Mouse (Mus musculus): ENCODE results near the gene Ppcdc. TPM values are rescaled to one million over a fixed set of nuclear protein-coding genes. Genes with fewer than 3 reads are reported as not detected.

The Ppcdc gene
- polyA plus RNA-seq (2014; fragmentation: Nextera tagmentation; extraction: Ambion mirVana), result 20.3 and 21.7 TPM in 2 replicates

DNA sequence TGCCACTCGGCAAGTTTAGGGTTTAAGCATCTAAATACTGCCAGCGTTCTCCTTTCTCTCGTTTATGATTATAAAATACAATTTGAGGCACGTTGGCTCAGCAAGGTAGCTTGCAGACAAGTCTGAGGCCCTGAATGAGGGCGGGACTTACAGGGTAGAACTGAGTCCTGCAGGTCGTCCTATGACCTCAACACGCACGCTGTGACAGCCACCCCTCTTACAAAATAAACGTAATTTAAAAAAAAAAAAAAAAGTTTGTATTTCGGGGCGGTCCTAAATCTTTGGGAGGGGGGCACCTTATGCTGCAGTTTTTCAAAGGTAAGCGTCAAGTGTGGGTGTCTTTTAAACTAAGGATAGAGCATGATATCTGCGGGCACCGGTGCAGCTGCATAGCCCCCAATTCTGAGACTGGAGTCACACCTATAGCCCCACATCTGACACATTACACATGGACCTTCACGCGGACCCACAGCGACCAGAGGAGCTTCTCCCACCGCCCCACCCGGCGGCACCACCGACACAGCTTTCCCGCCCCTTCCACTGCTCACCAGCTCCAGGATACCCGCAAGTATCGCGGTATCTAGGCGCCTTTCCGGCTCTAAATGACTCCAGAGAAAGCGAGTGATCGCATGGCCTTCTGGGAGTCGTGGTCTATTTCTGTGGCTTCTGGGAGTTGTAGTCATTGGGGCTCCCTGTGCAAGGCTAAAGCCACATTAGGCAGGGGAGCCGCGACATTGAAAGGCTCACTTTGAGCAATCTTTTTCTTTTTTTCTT, at the start of gene Ppcdc:
Gene Ppcdc (minus strand): TSS at position 603 of the 774 bp plus-strand sequence.
- H3K36me3 ChIP-seq (ENCODE audit: control insufficient read depth, insufficient read depth, low read length), result peaks cover 25% of the 10 kb centered on the region
- peak; percentile 95 for ATAC-seq (ENCODE audit: low read depth)
- H3K4me3 ChIP-seq (ENCODE audit: low read depth, low read length), result peak within 1 kb of the TSS; percentile 47
- peak within 1 kb of the TSS; percentile 64; the same call in 1 of the 2 replicates for H3K27ac ChIP-seq (ENCODE audit: low read depth, low read length)
- no peaks in the 10 kb centered on the region for H3K9me3 ChIP-seq (ENCODE audit: control insufficient read depth, low read length)
- 3% methylated on average over 32 of the region's 32 CpGs for whole genome bisulfite sequencing
- H3K9ac ChIP-seq (replicated peaks; ENCODE audit: low read depth, low read length), result peak within 1 kb of the TSS; percentile 50
- no peaks in the 10 kb centered on the region for H3K4me1 ChIP-seq (ENCODE audit: control insufficient read depth, insufficient read depth, low read length)
- no peaks in the 10 kb centered on the region for H3K27me3 ChIP-seq (ENCODE audit: control insufficient read depth, insufficient read depth, low read length)
- H3K4me2 ChIP-seq (ENCODE audit: low read depth, low read length), result peak within 1 kb of the TSS; percentile 68

DNA sequence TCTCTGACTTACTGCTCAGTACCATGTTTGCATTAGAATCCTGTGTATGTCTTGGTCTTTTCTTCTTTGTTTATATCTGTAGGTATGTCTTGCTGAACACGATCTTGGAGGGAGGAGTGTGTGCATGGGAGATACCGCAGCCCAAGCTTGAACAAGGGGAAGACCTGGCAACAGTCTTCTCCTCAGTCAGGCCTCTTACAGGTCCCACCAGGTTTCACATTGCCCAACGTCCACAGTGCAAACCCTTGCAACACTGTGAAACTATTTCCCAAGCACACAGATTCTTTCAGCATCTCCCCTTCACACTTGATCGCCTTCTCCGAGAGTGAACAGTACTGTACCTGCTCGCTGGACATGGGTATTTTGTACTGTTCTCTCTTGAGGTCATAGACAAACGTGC, 47.9 kb upstream of the Ppcdc start:
- H3K9ac ChIP-seq (replicated peaks; ENCODE audit: low read depth, low read length), result no peak overlapping the region
- H3K4me2 ChIP-seq (ENCODE audit: low read depth, low read length), result no peak overlapping the region
- no peak for ATAC-seq (ENCODE audit: low read depth)
- no peak overlapping the region for H3K4me3 ChIP-seq (ENCODE audit: low read depth, low read length)
- H3K9me3 ChIP-seq (ENCODE audit: control insufficient read depth, low read length), result no peaks in the 10 kb centered on the region
- no peaks in the 10 kb centered on the region for H3K36me3 ChIP-seq (ENCODE audit: control insufficient read depth, insufficient read depth, low read length)
- WGBS, result 81% methylated on average over 7 of the region's 7 CpGs
- H3K27me3 ChIP-seq (ENCODE audit: control insufficient read depth, insufficient read depth, low read length), result no peaks in the 10 kb centered on the region
- H3K4me1 ChIP-seq (ENCODE audit: control insufficient read depth, insufficient read depth, low read length), result no peaks in the 10 kb centered on the region
- no peak overlapping the region for H3K27ac ChIP-seq (ENCODE audit: low read depth, low read length)

DNA sequence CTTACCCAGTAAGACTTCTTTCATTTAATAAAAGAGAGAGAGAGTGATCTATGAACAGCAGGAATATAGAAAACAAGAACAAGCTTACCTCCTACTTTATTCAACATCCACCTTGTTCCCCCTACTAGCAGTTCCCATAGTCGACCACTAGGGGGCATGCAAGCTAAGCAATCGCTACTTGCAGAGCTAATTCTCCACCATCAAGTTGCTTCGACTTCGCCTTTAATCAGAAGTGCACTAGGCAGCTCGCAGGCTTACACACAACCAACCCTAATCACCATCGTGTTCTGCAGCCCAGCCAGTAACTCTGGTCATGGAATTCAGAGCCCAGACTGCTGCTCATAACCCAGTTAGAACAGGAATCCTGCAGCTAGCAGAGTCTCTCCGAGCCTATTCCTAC, 45.9 kb upstream of the Ppcdc start:
- ATAC-seq (ENCODE audit: low read depth), result peak; percentile 82; the same call in 1 of the 2 replicates
- Histone ChIP-seq H3K36me3 (ENCODE audit: control insufficient read depth, insufficient read depth, low read length) (no peaks in the 10 kb centered on the region), H3K4me3 (ENCODE audit: low read depth, low read length) (no peak overlapping the region), H3K4me1 (ENCODE audit: control insufficient read depth, insufficient read depth, low read length) (no peaks in the 10 kb centered on the region), H3K27ac (ENCODE audit: low read depth, low read length) (no peak overlapping the region), H3K9ac (replicated peaks; ENCODE audit: low read depth, low read length) (no peak overlapping the region), H3K9me3 (ENCODE audit: control insufficient read depth, low read length) (no peaks in the 10 kb centered on the region), H3K27me3 (ENCODE audit: control insufficient read depth, insufficient read depth, low read length) (no peaks in the 10 kb centered on the region), H3K4me2 (ENCODE audit: low read depth, low read length) (no peak overlapping the region)
- 15% methylated on average over 7 of the region's 7 CpGs for WGBS

DNA sequence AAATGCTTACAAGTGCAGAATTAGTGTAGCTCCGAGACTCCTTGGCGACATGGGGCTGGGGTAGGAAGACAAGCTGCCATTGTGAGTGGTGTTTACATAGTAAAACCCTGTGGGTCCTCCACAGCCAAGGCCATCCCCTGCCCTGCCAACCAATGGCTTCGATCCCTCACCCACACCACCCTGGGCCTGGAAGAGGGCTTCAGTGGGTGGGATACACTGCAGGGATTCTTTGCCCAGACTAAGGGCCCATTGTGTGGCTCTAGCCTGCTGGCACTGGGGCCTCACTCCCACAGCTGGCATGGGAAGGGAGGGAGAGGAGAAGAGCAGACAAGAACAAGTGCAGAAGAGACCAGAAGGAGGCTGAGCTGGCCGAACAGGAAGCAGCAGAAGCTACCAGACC, 29.0 kb upstream of the Ppcdc start:
- no peak overlapping the region for H3K4me3 ChIP-seq (ENCODE audit: low read depth, low read length)
- no peak overlapping the region for H3K9ac ChIP-seq (replicated peaks; ENCODE audit: low read depth, low read length)
- no peaks in the 10 kb centered on the region for H3K9me3 ChIP-seq (ENCODE audit: control insufficient read depth, low read length)
- H3K36me3 ChIP-seq (ENCODE audit: control insufficient read depth, insufficient read depth, low read length), result no peaks in the 10 kb centered on the region
- ATAC-seq (ENCODE audit: low read depth), result peak; percentile 12; the same call in 1 of the 2 replicates
- 72% methylated on average over 4 of the region's 4 CpGs for WGBS
- peaks cover 22% of the 10 kb centered on the region for H3K4me1 ChIP-seq (ENCODE audit: control insufficient read depth, insufficient read depth, low read length)
- H3K27ac ChIP-seq (ENCODE audit: low read depth, low read length), result no peak overlapping the region
- no peaks in the 10 kb centered on the region for H3K27me3 ChIP-seq (ENCODE audit: control insufficient read depth, insufficient read depth, low read length)
- H3K4me2 ChIP-seq (ENCODE audit: low read depth, low read length), result peak overlapping the region; percentile 23; the same call in 1 of the 2 replicates

DNA sequence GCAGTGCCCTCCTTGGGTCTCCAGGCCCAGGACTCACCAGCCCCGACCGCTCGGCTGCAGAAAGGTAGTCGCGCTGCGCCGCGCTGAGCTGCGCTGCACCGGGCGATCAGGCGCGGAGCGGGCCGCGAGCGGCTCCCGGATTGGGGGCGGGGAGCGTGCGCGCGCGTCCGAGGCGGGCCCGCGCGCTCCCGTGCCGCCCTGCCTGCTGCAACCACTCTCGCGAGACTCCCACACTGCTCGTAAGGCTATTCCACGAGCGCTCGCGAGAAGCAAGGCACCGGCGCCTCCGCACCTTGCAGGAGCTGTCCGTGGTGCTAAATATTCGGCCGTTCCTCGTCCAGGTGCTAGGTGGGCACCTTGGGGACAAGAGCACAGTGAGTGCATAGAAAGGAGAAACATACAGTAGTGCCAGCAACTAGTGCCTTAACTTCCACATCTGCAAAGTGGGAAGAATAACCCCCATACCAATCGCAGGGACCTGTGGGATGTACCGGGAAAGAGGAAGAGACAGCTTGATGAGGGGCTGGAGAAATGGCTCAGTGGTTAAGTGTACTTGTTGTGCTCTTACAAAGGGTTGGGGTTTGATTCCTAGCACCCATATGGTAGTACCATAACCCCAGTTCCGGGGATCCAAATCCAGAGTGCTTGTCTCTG, 28.1 kb upstream of the Ppcdc start, which contains the start of gene Scamp5:
Gene Scamp5 (minus strand): TSS at position 165 of the 654 bp plus-strand sequence.
- peak; percentile 94 for ATAC-seq (ENCODE audit: low read depth)
- Histone ChIP-seq H3K36me3 (ENCODE audit: control insufficient read depth, insufficient read depth, low read length) (no peaks in the 10 kb centered on the region), H3K4me1 (ENCODE audit: control insufficient read depth, insufficient read depth, low read length) (peaks cover 22% of the 10 kb centered on the region), H3K27ac (ENCODE audit: low read depth, low read length) (peak within 1 kb of the TSS; percentile 89), H3K4me2 (ENCODE audit: low read depth, low read length) (peak within 1 kb of the TSS; percentile 71), H3K9ac (replicated peaks; ENCODE audit: low read depth, low read length) (peak within 1 kb of the TSS; percentile 93), H3K4me3 (ENCODE audit: low read depth, low read length) (peak within 1 kb of the TSS; percentile 84), H3K27me3 (ENCODE audit: control insufficient read depth, insufficient read depth, low read length) (no peaks in the 10 kb centered on the region), H3K9me3 (ENCODE audit: control insufficient read depth, low read length) (no peaks in the 10 kb centered on the region)
- WGBS, result 2% methylated on average over 46 of the region's 48 CpGs

DNA sequence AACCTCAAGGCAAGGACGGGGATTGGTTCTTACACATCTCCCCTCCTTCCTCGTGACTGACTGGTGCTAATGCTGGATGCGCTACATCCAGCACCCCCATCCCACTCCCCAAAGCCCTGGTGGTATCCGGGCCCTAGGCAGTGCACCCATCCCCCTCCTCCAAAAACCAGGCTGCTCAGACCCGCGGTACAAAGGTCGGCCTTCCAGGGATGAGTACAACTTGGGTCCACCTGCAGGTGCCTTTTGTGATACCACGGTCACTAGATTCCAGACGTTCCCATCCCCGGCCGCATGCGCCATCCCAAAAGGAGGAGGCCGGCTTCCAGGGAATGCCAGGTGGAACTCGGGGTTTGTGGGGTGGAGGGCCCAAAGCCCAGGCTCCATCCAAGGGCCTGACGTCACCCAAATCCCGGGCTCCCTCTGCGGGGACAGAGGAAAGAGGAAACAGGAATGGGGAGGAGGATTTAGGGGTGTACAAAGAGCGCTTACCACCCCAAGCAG, 27.4 kb upstream of the Ppcdc start:
- H3K27me3 ChIP-seq (ENCODE audit: control insufficient read depth, insufficient read depth, low read length), result no peaks in the 10 kb centered on the region
- peak overlapping the region; percentile 71 for H3K4me2 ChIP-seq (ENCODE audit: low read depth, low read length)
- H3K9me3 ChIP-seq (ENCODE audit: control insufficient read depth, low read length), result no peaks in the 10 kb centered on the region
- H3K27ac ChIP-seq (ENCODE audit: low read depth, low read length), result peak overlapping the region; percentile 89
- ATAC-seq (ENCODE audit: low read depth), result peak; percentile 57
- peak overlapping the region; percentile 84 for H3K4me3 ChIP-seq (ENCODE audit: low read depth, low read length)
- no peaks in the 10 kb centered on the region for H3K36me3 ChIP-seq (ENCODE audit: control insufficient read depth, insufficient read depth, low read length)
- under 1% methylated on average over 18 of the region's 18 CpGs for WGBS
- peaks cover 22% of the 10 kb centered on the region for H3K4me1 ChIP-seq (ENCODE audit: control insufficient read depth, insufficient read depth, low read length)
- peak overlapping the region; percentile 93 for H3K9ac ChIP-seq (replicated peaks; ENCODE audit: low read depth, low read length)

DNA sequence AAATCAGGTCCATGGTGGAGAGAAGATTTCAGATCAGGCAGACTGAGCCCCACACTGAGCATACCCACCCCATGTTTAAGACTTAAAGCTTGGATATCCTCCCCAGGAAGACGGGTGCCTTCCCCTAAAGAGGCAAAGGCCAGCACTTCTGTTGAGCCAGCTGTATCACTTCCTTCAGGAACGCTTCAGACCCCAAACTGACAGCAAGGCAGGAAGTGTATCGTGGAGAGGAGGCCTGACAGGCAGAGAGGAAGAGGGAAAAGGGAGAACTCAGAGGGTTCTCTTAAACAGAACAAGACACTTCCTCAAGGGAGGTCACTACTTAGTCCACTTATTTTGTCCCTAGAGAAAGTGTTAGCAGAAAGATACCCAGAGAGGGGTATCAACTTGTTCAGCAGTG, 26.2 kb upstream of the Ppcdc start:
- no peaks in the 10 kb centered on the region for H3K9me3 ChIP-seq (ENCODE audit: control insufficient read depth, low read length)
- no peak overlapping the region for H3K9ac ChIP-seq (replicated peaks; ENCODE audit: low read depth, low read length)
- no peak for ATAC-seq (ENCODE audit: low read depth)
- no peaks in the 10 kb centered on the region for H3K27me3 ChIP-seq (ENCODE audit: control insufficient read depth, insufficient read depth, low read length)
- peak overlapping the region; percentile 71 for H3K4me2 ChIP-seq (ENCODE audit: low read depth, low read length)
- H3K4me3 ChIP-seq (ENCODE audit: low read depth, low read length), result no peak overlapping the region; the same call in 1 of the 2 replicates
- 79% methylated on average over 3 of the region's 3 CpGs for WGBS
- H3K27ac ChIP-seq (ENCODE audit: low read depth, low read length), result no peak overlapping the region
- H3K4me1 ChIP-seq (ENCODE audit: control insufficient read depth, insufficient read depth, low read length), result peaks cover 22% of the 10 kb centered on the region
- H3K36me3 ChIP-seq (ENCODE audit: control insufficient read depth, insufficient read depth, low read length), result no peaks in the 10 kb centered on the region

DNA sequence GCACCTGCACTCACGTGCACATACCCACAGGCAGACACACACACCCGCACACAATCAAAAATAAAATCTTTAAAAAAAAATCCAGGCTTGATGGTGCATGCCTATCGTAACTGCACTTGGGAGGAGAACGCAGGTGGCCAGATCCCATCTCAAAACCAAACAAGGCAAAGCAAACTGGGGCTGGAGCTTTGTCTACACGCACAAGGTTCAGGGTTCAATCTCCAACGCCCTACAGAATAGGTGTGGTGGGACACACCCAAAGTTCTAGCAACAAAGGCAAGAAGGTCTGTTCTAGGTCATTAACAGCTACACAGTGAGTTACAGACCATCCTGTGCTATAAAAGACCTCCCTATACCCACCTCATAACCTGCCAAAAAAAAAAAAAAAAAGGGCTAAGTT, 22.9 kb upstream of the Ppcdc start:
- 89% methylated on average over 6 of the region's 6 CpGs for WGBS
- Histone ChIP-seq H3K9ac (replicated peaks; ENCODE audit: low read depth, low read length) (no peak overlapping the region), H3K9me3 (ENCODE audit: control insufficient read depth, low read length) (no peaks in the 10 kb centered on the region), H3K27me3 (ENCODE audit: control insufficient read depth, insufficient read depth, low read length) (no peaks in the 10 kb centered on the region), H3K4me1 (ENCODE audit: control insufficient read depth, insufficient read depth, low read length) (peaks cover 18% of the 10 kb centered on the region), H3K36me3 (ENCODE audit: control insufficient read depth, insufficient read depth, low read length) (no peaks in the 10 kb centered on the region), H3K4me3 (ENCODE audit: low read depth, low read length) (no peak overlapping the region), H3K4me2 (ENCODE audit: low read depth, low read length) (no peak overlapping the region), H3K27ac (ENCODE audit: low read depth, low read length) (no peak overlapping the region)
- no peak for ATAC-seq (ENCODE audit: low read depth)

DNA sequence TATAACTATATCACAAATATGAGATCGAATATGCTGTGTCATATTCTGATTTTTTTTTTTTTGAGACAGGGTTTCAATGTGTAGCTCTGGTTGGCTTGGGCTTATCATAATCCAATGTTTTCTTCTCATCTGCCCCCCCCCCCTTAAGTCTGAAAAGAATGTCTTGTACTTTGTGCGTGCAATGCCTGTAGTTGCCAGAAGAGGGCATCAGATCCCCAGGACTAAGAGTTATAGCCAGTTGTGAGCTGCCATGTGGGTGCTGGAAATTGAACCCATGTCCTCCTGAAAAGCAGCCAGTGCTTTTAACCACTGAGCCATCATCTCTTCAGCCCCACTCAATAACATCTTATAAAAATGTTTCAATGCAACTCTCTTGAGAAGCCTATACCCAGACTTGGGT, 19.8 kb upstream of the Ppcdc start:
- 99% methylated on average over 2 of the region's 2 CpGs for WGBS
- no peaks in the 10 kb centered on the region for H3K36me3 ChIP-seq (ENCODE audit: control insufficient read depth, insufficient read depth, low read length)
- H3K27ac ChIP-seq (ENCODE audit: low read depth, low read length), result no peak overlapping the region
- no peaks in the 10 kb centered on the region for H3K9me3 ChIP-seq (ENCODE audit: control insufficient read depth, low read length)
- no peaks in the 10 kb centered on the region for H3K4me1 ChIP-seq (ENCODE audit: control insufficient read depth, insufficient read depth, low read length)
- no peak overlapping the region for H3K4me3 ChIP-seq (ENCODE audit: low read depth, low read length)
- ATAC-seq (ENCODE audit: low read depth), result no peak
- H3K9ac ChIP-seq (replicated peaks; ENCODE audit: low read depth, low read length), result no peak overlapping the region
- no peaks in the 10 kb centered on the region for H3K27me3 ChIP-seq (ENCODE audit: control insufficient read depth, insufficient read depth, low read length)
- no peak overlapping the region for H3K4me2 ChIP-seq (ENCODE audit: low read depth, low read length)

All from neural tube, embryonic 14.5 days (tissue).